24 mouse cellular contexts compared by ENCODE assay signal in the genomic region with DNA sequence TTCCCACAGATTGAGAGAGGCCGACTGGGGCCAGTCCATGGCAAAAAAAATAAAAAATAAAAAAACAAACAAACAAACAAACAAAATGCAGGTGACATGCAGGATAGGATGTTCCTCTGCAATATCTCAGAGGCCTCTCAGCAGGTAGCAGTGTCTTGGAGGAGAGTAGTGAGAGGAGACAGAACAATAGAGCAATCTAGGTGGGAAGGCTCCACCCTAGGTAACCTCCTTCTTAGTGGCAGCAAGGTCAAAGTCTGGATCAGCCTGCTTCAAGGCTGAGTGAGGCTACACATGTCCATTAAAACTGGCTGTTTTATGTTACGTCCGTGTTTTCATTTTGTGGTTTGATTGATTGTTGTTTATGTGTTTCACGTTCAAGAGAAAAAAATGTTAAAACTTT. TPM values are rescaled to one million over a fixed set of nuclear protein-coding genes. Genes with fewer than 3 reads are reported as not detected.
"Had no signal": no experiment of that assay in that cellular context is flagged by ENCODE, and none has a peak within 500 bp of the region (broad histone marks: within the 10 kb centered on the region; RNA-seq: fewer than 3 reads in every experiment).

No protein-coding gene starts in this region.

RNA-seq across cellular contexts. Expression of gene Psg18, which starts 36.7 kb away (rescaled TPM):
- polyA plus RNA-seq: heart, embryonic 10.5 days; heart, embryonic 11.5 days; heart, embryonic 12.5 days; heart, embryonic 13.5 days; heart, embryonic 14.5 days; heart, embryonic 15.5 days; heart, embryonic 16.5 days; heart, postnatal 0 days; hindbrain, embryonic 10.5 days; hindbrain, embryonic 11.5 days; hindbrain, embryonic 12.5 days; hindbrain, embryonic 13.5 days; hindbrain, embryonic 14.5 days; hindbrain, embryonic 15.5 days; hindbrain, embryonic 16.5 days; hindbrain, postnatal 0 days; inflammation-experienced regulatory T-cells, adult 6 months; intestine, embryonic 14.5 days; intestine, embryonic 16.5 days; kidney, adult 2 months; kidney, embryonic 14.5 days; kidney, embryonic 15.5 days; kidney, embryonic 16.5 days; kidney, postnatal 0 days had no signal

RNA-seq across cellular contexts. Expression of gene Psg28, which starts 40.4 kb away (rescaled TPM):
- polyA plus RNA-seq: heart, embryonic 10.5 days; heart, embryonic 11.5 days; heart, embryonic 12.5 days; heart, embryonic 13.5 days; heart, embryonic 14.5 days; heart, embryonic 15.5 days; heart, embryonic 16.5 days; heart, postnatal 0 days; hindbrain, embryonic 10.5 days; hindbrain, embryonic 11.5 days; hindbrain, embryonic 12.5 days; hindbrain, embryonic 13.5 days; hindbrain, embryonic 14.5 days; hindbrain, embryonic 15.5 days; hindbrain, embryonic 16.5 days; hindbrain, postnatal 0 days; inflammation-experienced regulatory T-cells, adult 6 months; intestine, embryonic 14.5 days; intestine, embryonic 16.5 days; kidney, adult 2 months; kidney, embryonic 14.5 days; kidney, embryonic 15.5 days; kidney, embryonic 16.5 days; kidney, postnatal 0 days had no signal
